Mouse (Mus musculus): ENCODE measurements around the gene Itga7. TPM values are rescaled to one million over a fixed set of nuclear protein-coding genes. Genes with fewer than 3 reads are reported as not detected.
A peak's percentile ranks its signal among the peaks of the same experiment; 100 is the strongest.

Gene Itga7
- polyA plus RNA-seq, 1 experiment = 16.9 TPM

GRCm38 (mm10) chr10:128940475-128941061 is 7.0 kb downstream of the Itga7 start:
- 0 out of 2 replicates have a peak, but pooled peaks cover 4% of the 10 kb centered on the region for H3K4me1 ChIP-seq (ENCODE audit: control insufficient read depth, insufficient read depth, low read length)
- TF ChIP-seq POLR2A (IDR thresholded peaks at IDR 0.05; ENCODE audit: low read depth, low read length) (no peak), CTCF (IDR thresholded peaks at IDR 0.05; ENCODE audit: borderline replicate concordance, insufficient read depth, low read length) (no peak)
- no peak overlapping the region for H3K4me3 ChIP-seq (ENCODE audit: insufficient read depth, low read length)
- H3K27ac ChIP-seq (ENCODE audit: insufficient read depth, low read length) = no peak overlapping the region

GRCm38 (mm10) chr10:128945675-128946074 is 12.1 kb downstream of the Itga7 start:
- Histone ChIP-seq H3K27ac (ENCODE audit: insufficient read depth, low read length) (no peak overlapping the region), H3K4me3 (ENCODE audit: insufficient read depth, low read length) (no peak overlapping the region), H3K4me1 (ENCODE audit: control insufficient read depth, insufficient read depth, low read length) (no peaks in the 10 kb centered on the region)
- TF ChIP-seq POLR2A (IDR thresholded peaks at IDR 0.05; ENCODE audit: low read depth, low read length) (no peak), CTCF (IDR thresholded peaks at IDR 0.05; ENCODE audit: borderline replicate concordance, insufficient read depth, low read length) (peak; percentile 80)

- TF ChIP-seq CTCF (IDR thresholded peaks at IDR 0.05; ENCODE audit: borderline replicate concordance, insufficient read depth, low read length) = no peak
- TF ChIP-seq POLR2A (IDR thresholded peaks at IDR 0.05; ENCODE audit: low read depth, low read length) = no peak
- Histone ChIP-seq H3K4me3 (ENCODE audit: insufficient read depth, low read length) (no peak overlapping the region), H3K4me1 (ENCODE audit: control insufficient read depth, insufficient read depth, low read length) (no peaks in the 10 kb centered on the region), H3K27ac (ENCODE audit: insufficient read depth, low read length) (no peak overlapping the region)
Observed at GRCm38 (mm10) chr10:128947496-128947895, 13.9 kb downstream of the Itga7 start.

GRCm38 (mm10) chr10:128950208-128950887 is 16.7 kb downstream of the Itga7 start:
- H3K27ac ChIP-seq (ENCODE audit: insufficient read depth, low read length) = no peak overlapping the region
- no peak overlapping the region for H3K4me3 ChIP-seq (ENCODE audit: insufficient read depth, low read length)
- no peak for TF ChIP-seq POLR2A (IDR thresholded peaks at IDR 0.05; ENCODE audit: low read depth, low read length)
- TF ChIP-seq CTCF (IDR thresholded peaks at IDR 0.05; ENCODE audit: borderline replicate concordance, insufficient read depth, low read length) = no peak
- no peaks in the 10 kb centered on the region for H3K4me1 ChIP-seq (ENCODE audit: control insufficient read depth, insufficient read depth, low read length)

GRCm38 (mm10) chr10:128958340-128958739 is 24.7 kb downstream of the Itga7 start:
- H3K4me1 ChIP-seq (ENCODE audit: control insufficient read depth, insufficient read depth, low read length) = no peaks in the 10 kb centered on the region
- no peak for TF ChIP-seq CTCF (IDR thresholded peaks at IDR 0.05; ENCODE audit: borderline replicate concordance, insufficient read depth, low read length)
- TF ChIP-seq POLR2A (IDR thresholded peaks at IDR 0.05; ENCODE audit: low read depth, low read length) = no peak
- no peak overlapping the region for H3K4me3 ChIP-seq (ENCODE audit: insufficient read depth, low read length)
- H3K27ac ChIP-seq (ENCODE audit: insufficient read depth, low read length) = no peak overlapping the region

GRCm38 (mm10) chr10:128960142-128960541 is 26.5 kb downstream of the Itga7 start:
- Histone ChIP-seq H3K4me1 (ENCODE audit: control insufficient read depth, insufficient read depth, low read length) (no peaks in the 10 kb centered on the region), H3K4me3 (ENCODE audit: insufficient read depth, low read length) (no peak overlapping the region), H3K27ac (ENCODE audit: insufficient read depth, low read length) (no peak overlapping the region)
- TF ChIP-seq CTCF (IDR thresholded peaks at IDR 0.05; ENCODE audit: borderline replicate concordance, insufficient read depth, low read length) (no peak), POLR2A (IDR thresholded peaks at IDR 0.05; ENCODE audit: low read depth, low read length) (no peak)

- Histone ChIP-seq H3K4me1 (ENCODE audit: control insufficient read depth, insufficient read depth, low read length) (no peaks in the 10 kb centered on the region), H3K27ac (ENCODE audit: insufficient read depth, low read length) (no peak within 1 kb of the TSS), H3K4me3 (ENCODE audit: insufficient read depth, low read length) (no peak within 1 kb of the TSS)
- TF ChIP-seq CTCF (IDR thresholded peaks at IDR 0.05; ENCODE audit: borderline replicate concordance, insufficient read depth, low read length) (no peak), POLR2A (IDR thresholded peaks at IDR 0.05; ENCODE audit: low read depth, low read length) (no peak)
Observed at GRCm38 (mm10) chr10:128960590-128961584, 27.3 kb downstream of the Itga7 start, which contains the start of gene Mettl7b. Mettl7b (minus strand) TSS chr10:128960988.

GRCm38 (mm10) chr10:128964961-128965360 is 31.3 kb downstream of the Itga7 start:
- TF ChIP-seq CTCF (IDR thresholded peaks at IDR 0.05; ENCODE audit: borderline replicate concordance, insufficient read depth, low read length) (no peak), POLR2A (IDR thresholded peaks at IDR 0.05; ENCODE audit: low read depth, low read length) (no peak)
- H3K27ac ChIP-seq (ENCODE audit: insufficient read depth, low read length) = no peak overlapping the region

GRCm38 (mm10) chr10:128965871-128966270 is 32.3 kb downstream of the Itga7 start:
- Histone ChIP-seq H3K4me3 (ENCODE audit: insufficient read depth, low read length) (no peak overlapping the region), H3K4me1 (ENCODE audit: control insufficient read depth, insufficient read depth, low read length) (peaks cover 11% of the 10 kb centered on the region), H3K27ac (ENCODE audit: insufficient read depth, low read length) (no peak overlapping the region)
- TF ChIP-seq POLR2A (IDR thresholded peaks at IDR 0.05; ENCODE audit: low read depth, low read length) = no peak
- no peak for TF ChIP-seq CTCF (IDR thresholded peaks at IDR 0.05; ENCODE audit: borderline replicate concordance, insufficient read depth, low read length)

More at GRCm38 (mm10) chr10:128964961-128965360, 31.3 kb downstream of the Itga7 start:
- H3K4me1 ChIP-seq (ENCODE audit: control insufficient read depth, insufficient read depth, low read length) = peaks cover 11% of the 10 kb centered on the region
- H3K4me3 ChIP-seq (ENCODE audit: insufficient read depth, low read length) = no peak overlapping the region
